Mouse (Mus musculus) kidney, embryonic 16.5 days (tissue): ENCODE measurements around the gene Fbxw19. TPM values are rescaled to one million over a fixed set of nuclear protein-coding genes. Genes with fewer than 3 reads are reported as not detected.
"Not testable (repeated sequence)": the region's sequence is repeated elsewhere in the genome, so short reads cannot be mapped to it uniquely, and the experiment has no call there.

Source experiments
- ATAC-seq: fragments of 200-750 bp; cut with Nextera tagmentation; 2 replicates; pipeline ENCODE4 v1.8.0; 2017; ENCODE audit warnings: moderate TSS enrichment; ENCODE audit not compliant: low FRiP score, low TSS enrichment
- H3K27ac ChIP-seq: fragments of 300-500 bp; sonication (generic); 2 replicates; pipeline ENCODE4 v1.5.1; 2014; ENCODE audit warnings: low read length
- H3K27me3 ChIP-seq: fragments of 300-500 bp; sonication (generic); 2 replicates; pipeline ENCODE4 v1.6.1; 2014; ENCODE audit warnings: low read length, control low read depth, mixed read lengths; ENCODE audit not compliant: insufficient read depth
- H3K36me3 ChIP-seq: fragments of 300-500 bp; sonication (generic); 2 replicates; pipeline ENCODE4 v1.6.1; 2014; ENCODE audit warnings: low read length, control low read depth, mixed read lengths; ENCODE audit not compliant: insufficient read depth
- H3K4me1 ChIP-seq: fragments of 300-500 bp; sonication (generic); 2 replicates; pipeline ENCODE4 v1.6.1; 2014; ENCODE audit warnings: low read length, control low read depth, mixed read lengths; ENCODE audit not compliant: insufficient read depth
- H3K4me2 ChIP-seq: fragments of 300-500 bp; sonication (generic); replicated peaks from 2 replicates; pipeline ENCODE4 v1.6.1; 2014; ENCODE audit warnings: low read depth, low read length
- H3K4me3 ChIP-seq: fragments of 300-500 bp; sonication (generic); 2 replicates; pipeline ENCODE4 v1.5.1; 2014; ENCODE audit warnings: mild to moderate bottlenecking, low read length
- H3K9ac ChIP-seq: fragments of 300-500 bp; sonication (generic); replicated peaks from 2 replicates; pipeline ENCODE4 v1.6.1; 2014; ENCODE audit warnings: low read length
- H3K9me3 ChIP-seq: fragments of 300-500 bp; sonication (generic); 2 replicates; pipeline ENCODE4 v1.6.1; 2016; ENCODE audit warnings: low read length, control low read depth
- WGBS: fragments of 180-500 bp; shearing (Covaris S2); extraction: QIAGEN DNeasy Blood & Tissue Kit; methylation state at CpG from one replicate; pipeline ENCODE4 v1.1.7; 2014; 5-methylcytosine and 5-hydroxymethylcytosine counted together
- polyA plus RNA-seq: library from polyadenylated mRNA; unstranded; fragments of >200 nt; fragmentation: Nextera tagmentation; extraction: Ambion mirVana; gene quantifications from 2 replicates; pipeline ENCODE4 v1.2.1, GENCODE M21; 2015

The Fbxw19 gene
- not detected in 2 replicates for polyA plus RNA-seq

- not testable (repeated sequence) for H3K9ac ChIP-seq, H3K27me3 ChIP-seq, ATAC-seq, H3K4me1 ChIP-seq, H3K36me3 ChIP-seq, H3K4me3 ChIP-seq, H3K27ac ChIP-seq, H3K4me2 ChIP-seq, H3K9me3 ChIP-seq
- WGBS: 68% methylated on average over 1 of the region's 1 CpGs
Observed at GRCm38 (mm10) chr9:109495775-109496174, at the start of gene Fbxw19. Fbxw19 (minus strand) TSS chr9:109495875.

DNA sequence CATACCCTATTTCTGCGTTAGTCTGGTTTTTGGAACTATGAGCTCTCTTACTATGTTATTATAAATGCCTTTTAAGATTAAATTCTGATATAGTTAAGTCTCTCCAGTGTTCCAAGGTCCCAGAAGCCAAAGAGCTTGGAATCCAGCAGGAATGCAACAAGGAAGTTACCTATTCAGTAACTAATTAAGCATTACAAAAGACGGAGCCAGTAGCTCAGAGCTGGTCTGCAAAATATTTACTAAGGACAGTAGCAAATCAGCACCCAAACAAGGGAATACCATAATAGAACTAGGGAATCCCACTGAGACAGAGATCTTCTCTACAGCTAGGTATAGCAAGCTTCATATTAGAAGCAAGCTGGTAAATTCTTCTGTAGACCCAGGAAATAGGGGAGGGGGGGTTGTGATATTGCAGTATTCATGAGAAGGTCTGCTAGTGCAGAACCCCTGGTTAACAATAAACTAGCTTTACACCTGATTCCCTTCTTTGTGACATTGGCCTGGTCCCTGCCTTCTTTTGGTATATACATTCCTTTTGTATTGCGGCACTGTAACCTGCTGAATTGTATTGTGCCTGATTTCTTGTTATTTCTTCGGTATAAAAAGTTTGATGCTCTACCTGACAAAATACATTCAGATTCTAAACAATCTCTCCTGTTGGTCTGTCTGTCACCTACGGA, 27.9 kb upstream of the Fbxw19 start:
- Histone ChIP-seq H3K36me3 (no peaks in the 10 kb centered on the region), H3K9me3 (no peaks in the 10 kb centered on the region), H3K27me3 (no peaks in the 10 kb centered on the region), H3K27ac (peak overlapping the region; percentile 85), H3K4me3 (no peak overlapping the region), H3K4me2 (peak overlapping the region; percentile 18; the same call in 1 of the 2 replicates), H3K9ac (no peak overlapping the region), H3K4me1 (0 out of 2 replicates have a peak, but pooled peaks cover 4% of the 10 kb centered on the region)
- 68% methylated on average over 5 of the region's 5 CpGs for WGBS
- ATAC-seq: peak; percentile 78; the same call in 1 of the 2 replicates

- Histone ChIP-seq H3K27me3 (no peaks in the 10 kb centered on the region), H3K27ac (no peak within 1 kb of the TSS), H3K9me3 (peaks cover 5% of the 10 kb centered on the region; the same call in 1 of the 2 replicates), H3K4me2 (no peak within 1 kb of the TSS), H3K4me1 (no peaks in the 10 kb centered on the region), H3K9ac (no peak within 1 kb of the TSS), H3K4me3 (no peak within 1 kb of the TSS), H3K36me3 (no peaks in the 10 kb centered on the region)
- no peak for ATAC-seq
Observed at GRCm38 (mm10) chr9:109449040-109449439, 46.6 kb downstream of the Fbxw19 start, which contains the start of gene Fbxw16. Fbxw16 (minus strand) TSS chr9:109449140.

- H3K27me3 ChIP-seq: no peaks in the 10 kb centered on the region
- H3K9ac ChIP-seq: no peak overlapping the region
- H3K9me3 ChIP-seq: no peaks in the 10 kb centered on the region
- no peaks in the 10 kb centered on the region for H3K4me1 ChIP-seq
- H3K36me3 ChIP-seq: no peaks in the 10 kb centered on the region
- H3K4me3 ChIP-seq: no peak overlapping the region
- no peak overlapping the region for H3K4me2 ChIP-seq
- no peak overlapping the region for H3K27ac ChIP-seq
- no peak for ATAC-seq
- 86% methylated on average over 1 of the region's 1 CpGs for WGBS
Observed at GRCm38 (mm10) chr9:109432956-109433355, 62.7 kb downstream of the Fbxw19 start.

Other genes with a start within 250 kb of the Fbxw19 start
- gene Fbxw14, start 208.2 kb downstream of the Fbxw19 start, polyA plus RNA-seq: not detected in 2 replicates
- gene Fbxw28, start 156.2 kb downstream of the Fbxw19 start, polyA plus RNA-seq: not detected in 2 replicates
- gene Fbxw22, start 91.6 kb downstream of the Fbxw19 start, polyA plus RNA-seq: not detected in 2 replicates
- gene Fbxw16, start 46.7 kb downstream of the Fbxw19 start, polyA plus RNA-seq: not detected in 2 replicates
- 0.89 and 1.1 TPM in 2 replicates for gene Fbxw15, start 72.4 kb upstream of the Fbxw19 start, polyA plus RNA-seq
- gene Fbxw24, start 130.2 kb upstream of the Fbxw19 start, polyA plus RNA-seq: 0.21 and 0.39 TPM in 2 replicates
- gene Fbxw25, start 168.8 kb upstream of the Fbxw19 start, polyA plus RNA-seq: 0.10 and 0.23 TPM in 2 replicates
- gene Fbxw18, start 206.8 kb upstream of the Fbxw19 start, polyA plus RNA-seq: 0.15 TPM in 1 of 2 replicates, not detected in the other